Mouse (Mus musculus) liver, embryonic 13.5 days (tissue): ENCODE measurements at regions not wholly inside any gene's neighbourhood (a gene's known extent, or its start where the extent isn't known, plus 50 kb on each side); places are given as distances from the start of the nearest gene placed in this dataset.

Experiments used
- ATAC-seq: fragments of 200-750 bp; cut with Nextera tagmentation; 2 replicates; pipeline ENCODE4 v1.8.0; 2017; ENCODE audit warnings: low read depth, mild to moderate bottlenecking, moderate number of reproducible peaks, moderate library complexity
- DNase-seq: peaks from one replicate; pipeline ENCODE4 v3.0.0; 2022
- H3K27ac ChIP-seq: fragments of 300-500 bp; sonication (generic); 2 replicates; pipeline ENCODE4 v1.5.1; 2015; ENCODE audit warnings: moderate library complexity, mild to moderate bottlenecking, inconsistent platforms
- H3K27me3 ChIP-seq: fragments of 300-500 bp; sonication (generic); 2 replicates; pipeline ENCODE4 v1.6.1; 2015; ENCODE audit warnings: mild to moderate bottlenecking, inconsistent platforms
- H3K36me3 ChIP-seq: fragments of 300-500 bp; sonication (generic); 2 replicates; pipeline ENCODE4 v1.6.1; 2015; ENCODE audit warnings: mild to moderate bottlenecking, inconsistent platforms
- H3K4me1 ChIP-seq: fragments of 300-500 bp; sonication (generic); replicated peaks from 2 replicates; pipeline ENCODE4 v1.6.1; 2015; ENCODE audit warnings: inconsistent platforms
- H3K4me2 ChIP-seq: fragments of 300-500 bp; sonication (generic); 2 replicates; pipeline ENCODE4 v1.6.1; 2015; ENCODE audit warnings: inconsistent platforms, mild to moderate bottlenecking, moderate library complexity
- H3K4me3 ChIP-seq: fragments of 300-500 bp; sonication (generic); replicated peaks from 2 replicates; pipeline ENCODE4 v1.5.1; 2015; ENCODE audit warnings: mild to moderate bottlenecking, inconsistent platforms
- H3K9ac ChIP-seq: fragments of 300-500 bp; sonication (generic); 2 replicates; pipeline ENCODE4 v1.6.1; 2015; ENCODE audit warnings: mild to moderate bottlenecking, inconsistent platforms
- H3K9me3 ChIP-seq: fragments of 300-500 bp; sonication (generic); replicated peaks from 2 replicates; pipeline ENCODE4 v1.6.1; 2016; ENCODE audit warnings: inconsistent platforms
- WGBS: fragments of 180-500 bp; shearing (Covaris S2); methylation state at CpG from one replicate; pipeline ENCODE4 v1.1.7; 2015; ENCODE audit not compliant: insufficient replicate concordance; 5-methylcytosine and 5-hydroxymethylcytosine counted together

GRCm38 (mm10) chr12:25628081-25628480 is 531.1 kb upstream of the Id2 start:
- no peak overlapping the region for H3K9ac ChIP-seq
- no peaks in the 10 kb centered on the region for H3K36me3 ChIP-seq
- no peak for DNase-seq
- no peaks in the 10 kb centered on the region for H3K9me3 ChIP-seq
- H3K27me3 ChIP-seq: no peaks in the 10 kb centered on the region
- no peak overlapping the region for H3K27ac ChIP-seq
- no peaks in the 10 kb centered on the region for H3K4me1 ChIP-seq
- no peak for ATAC-seq
- H3K4me2 ChIP-seq: no peak overlapping the region
- H3K4me3 ChIP-seq: no peak overlapping the region

- H3K36me3 ChIP-seq: no peaks in the 10 kb centered on the region
- H3K9ac ChIP-seq: no peak overlapping the region
- H3K27ac ChIP-seq: no peak overlapping the region
- 67% methylated on average over 1 of the region's 1 CpGs for WGBS
- no peaks in the 10 kb centered on the region for H3K4me1 ChIP-seq
- H3K9me3 ChIP-seq: no peaks in the 10 kb centered on the region
- no peak overlapping the region for H3K4me2 ChIP-seq
- no peak overlapping the region for H3K4me3 ChIP-seq
- no peak for ATAC-seq
- DNase-seq: no peak
- no peaks in the 10 kb centered on the region for H3K27me3 ChIP-seq
Observed at GRCm38 (mm10) chr12:25625858-25626257, 528.9 kb upstream of the Id2 start.

GRCm38 (mm10) chr12:25623449-25623848 is 526.5 kb upstream of the Id2 start:
- H3K9me3 ChIP-seq: no peaks in the 10 kb centered on the region
- H3K4me1 ChIP-seq: no peaks in the 10 kb centered on the region
- ATAC-seq (no peak), DNase-seq (no peak)
- H3K27ac ChIP-seq: no peak overlapping the region
- H3K4me3 ChIP-seq: no peak overlapping the region
- no peaks in the 10 kb centered on the region for H3K27me3 ChIP-seq
- no peak overlapping the region for H3K4me2 ChIP-seq
- 63% methylated on average over 2 of the region's 2 CpGs for WGBS
- no peak overlapping the region for H3K9ac ChIP-seq
- no peaks in the 10 kb centered on the region for H3K36me3 ChIP-seq

- DNase-seq: no peak
- Histone ChIP-seq H3K4me1 (no peaks in the 10 kb centered on the region), H3K9me3 (no peaks in the 10 kb centered on the region), H3K27me3 (no peaks in the 10 kb centered on the region), H3K27ac (no peak overlapping the region), H3K36me3 (no peaks in the 10 kb centered on the region), H3K4me2 (no peak overlapping the region), H3K4me3 (no peak overlapping the region), H3K9ac (no peak overlapping the region)
- 74% methylated on average over 2 of the region's 2 CpGs for WGBS
- ATAC-seq: no peak
Observed at GRCm38 (mm10) chr12:25621142-25621541, 524.2 kb upstream of the Id2 start.

GRCm38 (mm10) chr12:25617521-25617920 is 520.6 kb upstream of the Id2 start:
- no peak overlapping the region for H3K4me2 ChIP-seq
- no peaks in the 10 kb centered on the region for H3K36me3 ChIP-seq
- 36% methylated on average over 5 of the region's 5 CpGs for WGBS
- H3K9ac ChIP-seq: no peak overlapping the region
- no peaks in the 10 kb centered on the region for H3K4me1 ChIP-seq
- H3K4me3 ChIP-seq: no peak overlapping the region
- ATAC-seq (no peak), DNase-seq (no peak)
- H3K27me3 ChIP-seq: no peaks in the 10 kb centered on the region
- H3K9me3 ChIP-seq: no peaks in the 10 kb centered on the region
- H3K27ac ChIP-seq: no peak overlapping the region

- Histone ChIP-seq H3K9me3 (no peaks in the 10 kb centered on the region), H3K27ac (no peak overlapping the region), H3K4me2 (no peak overlapping the region), H3K36me3 (no peaks in the 10 kb centered on the region), H3K9ac (no peak overlapping the region), H3K4me3 (no peak overlapping the region), H3K4me1 (no peaks in the 10 kb centered on the region), H3K27me3 (no peaks in the 10 kb centered on the region)
- 41% methylated on average over 3 of the region's 3 CpGs for whole genome bisulfite sequencing
- no peak for ATAC-seq
- DNase-seq: no peak
Observed at GRCm38 (mm10) chr12:25615377-25615776, 518.4 kb upstream of the Id2 start.

- Histone ChIP-seq H3K36me3 (no peaks in the 10 kb centered on the region), H3K4me1 (no peaks in the 10 kb centered on the region), H3K27me3 (no peaks in the 10 kb centered on the region), H3K27ac (no peak overlapping the region), H3K9me3 (no peaks in the 10 kb centered on the region), H3K9ac (no peak overlapping the region), H3K4me2 (no peak overlapping the region), H3K4me3 (no peak overlapping the region)
- DNase-seq (no peak), ATAC-seq (no peak)
Observed at GRCm38 (mm10) chr12:25613473-25613872, 516.5 kb upstream of the Id2 start.

- no peaks in the 10 kb centered on the region for H3K36me3 ChIP-seq
- H3K9ac ChIP-seq: no peak overlapping the region
- no peaks in the 10 kb centered on the region for H3K9me3 ChIP-seq
- ATAC-seq: no peak
- H3K27ac ChIP-seq: no peak overlapping the region
- no peaks in the 10 kb centered on the region for H3K4me1 ChIP-seq
- no peak overlapping the region for H3K4me2 ChIP-seq
- no peak for DNase-seq
- 44% methylated on average over 2 of the region's 2 CpGs for WGBS
- no peaks in the 10 kb centered on the region for H3K27me3 ChIP-seq
- no peak overlapping the region for H3K4me3 ChIP-seq
Observed at GRCm38 (mm10) chr12:25609045-25609444, 512.1 kb upstream of the Id2 start.

GRCm38 (mm10) chr12:25605396-25605795 is 508.5 kb upstream of the Id2 start:
- Histone ChIP-seq H3K4me3 (no peak overlapping the region), H3K36me3 (no peaks in the 10 kb centered on the region), H3K9me3 (no peaks in the 10 kb centered on the region), H3K27me3 (no peaks in the 10 kb centered on the region), H3K4me1 (no peaks in the 10 kb centered on the region), H3K9ac (no peak overlapping the region), H3K27ac (no peak overlapping the region), H3K4me2 (no peak overlapping the region)
- ATAC-seq (no peak), DNase-seq (no peak)
- 55% methylated on average over 3 of the region's 3 CpGs for WGBS

GRCm38 (mm10) chr12:25590262-25590661 is 493.3 kb upstream of the Id2 start:
- H3K9ac ChIP-seq: no peak overlapping the region
- no peak for ATAC-seq
- no peak overlapping the region for H3K4me2 ChIP-seq
- no peak for DNase-seq
- H3K27ac ChIP-seq: no peak overlapping the region
- no peaks in the 10 kb centered on the region for H3K27me3 ChIP-seq
- no peaks in the 10 kb centered on the region for H3K4me1 ChIP-seq
- WGBS: 54% methylated on average over 2 of the region's 2 CpGs
- no peaks in the 10 kb centered on the region for H3K36me3 ChIP-seq
- H3K9me3 ChIP-seq: no peaks in the 10 kb centered on the region
- no peak overlapping the region for H3K4me3 ChIP-seq

- H3K4me1 ChIP-seq: no peaks in the 10 kb centered on the region
- 67% methylated on average over 3 of the region's 3 CpGs for WGBS
- no peak for DNase-seq
- no peak for ATAC-seq
- no peaks in the 10 kb centered on the region for H3K9me3 ChIP-seq
- no peak overlapping the region for H3K27ac ChIP-seq
- no peak overlapping the region for H3K4me2 ChIP-seq
- H3K9ac ChIP-seq: no peak overlapping the region
- no peaks in the 10 kb centered on the region for H3K36me3 ChIP-seq
- H3K4me3 ChIP-seq: no peak overlapping the region
- no peaks in the 10 kb centered on the region for H3K27me3 ChIP-seq
Observed at GRCm38 (mm10) chr12:25585746-25586145, 488.8 kb upstream of the Id2 start.

- Histone ChIP-seq H3K36me3 (no peaks in the 10 kb centered on the region), H3K9ac (no peak overlapping the region), H3K9me3 (no peaks in the 10 kb centered on the region), H3K27me3 (no peaks in the 10 kb centered on the region), H3K27ac (no peak overlapping the region), H3K4me3 (no peak overlapping the region), H3K4me2 (no peak overlapping the region), H3K4me1 (no peaks in the 10 kb centered on the region)
- no peak for DNase-seq
- WGBS: 65% methylated on average over 8 of the region's 8 CpGs
- ATAC-seq: no peak
Observed at GRCm38 (mm10) chr12:25579407-25579806, 482.5 kb upstream of the Id2 start.

- 49% methylated on average over 2 of the region's 2 CpGs for WGBS
Observed at GRCm38 (mm10) chr12:25565131-25565530, 468.2 kb upstream of the Id2 start.

More at GRCm38 (mm10) chr12:25565131-25565530, 468.2 kb upstream of the Id2 start:
- Histone ChIP-seq H3K36me3 (no peaks in the 10 kb centered on the region), H3K4me2 (no peak overlapping the region), H3K27me3 (no peaks in the 10 kb centered on the region), H3K9ac (no peak overlapping the region), H3K4me1 (no peaks in the 10 kb centered on the region), H3K4me3 (no peak overlapping the region), H3K9me3 (no peaks in the 10 kb centered on the region), H3K27ac (no peak overlapping the region)
- no peak for DNase-seq
- ATAC-seq: no peak
